Mouse (Mus musculus): ENCODE measurements around the gene Abracl.
A peak's percentile ranks its signal among the peaks of the same experiment; 100 is the strongest.

Gene Abracl

GRCm38 (mm10) chr10:18022741-18023347 lies at the start of gene Abracl:
TSS of gene Abracl (minus strand) at chr10:18023288.
- DNase-seq (ENCODE audit: low spot score), result peak; percentile 91

GRCm38 (mm10) chr10:18072871-18073270 lies 49.8 kb upstream of the Abracl start:
- DNase-seq (ENCODE audit: low spot score), result no peak

- DNase-seq (ENCODE audit: low spot score), result no peak
These were observed 47.5 kb upstream of the Abracl start for GRCm38 (mm10) chr10:18070616-18071015.

GRCm38 (mm10) chr10:18070144-18070543 lies 47.1 kb upstream of the Abracl start:
- no peak for DNase-seq (ENCODE audit: low spot score)

- DNase-seq (ENCODE audit: low spot score), result no peak
These were observed 46.5 kb upstream of the Abracl start for GRCm38 (mm10) chr10:18069576-18069975.

- DNase-seq (ENCODE audit: low spot score), result no peak
These were observed 45.8 kb upstream of the Abracl start for GRCm38 (mm10) chr10:18068880-18069279.

GRCm38 (mm10) chr10:18067761-18068446 lies 44.8 kb upstream of the Abracl start:
- DNase-seq (ENCODE audit: low spot score), result no peak

- peak; percentile 61 for DNase-seq (ENCODE audit: low spot score)
These were observed 42.9 kb upstream of the Abracl start for GRCm38 (mm10) chr10:18066031-18066439.

- DNase-seq (ENCODE audit: low spot score), result no peak
These were observed 41.6 kb upstream of the Abracl start for GRCm38 (mm10) chr10:18064606-18065228.

- DNase-seq (ENCODE audit: low spot score), result no peak
These were observed 38.4 kb upstream of the Abracl start for GRCm38 (mm10) chr10:18061533-18061932.

- no peak for DNase-seq (ENCODE audit: low spot score)
These were observed 37.7 kb upstream of the Abracl start for GRCm38 (mm10) chr10:18060778-18061177.

- DNase-seq (ENCODE audit: low spot score), result no peak
These were observed 36.7 kb upstream of the Abracl start for GRCm38 (mm10) chr10:18059807-18060206.

- no peak for DNase-seq (ENCODE audit: low spot score)
These were observed 35.7 kb upstream of the Abracl start for GRCm38 (mm10) chr10:18058681-18059338.

- no peak for DNase-seq (ENCODE audit: low spot score)
These were observed 33.3 kb upstream of the Abracl start for GRCm38 (mm10) chr10:18056391-18056745.

- peak; percentile 61 for DNase-seq (ENCODE audit: low spot score)
These were observed 32.8 kb upstream of the Abracl start, which contains the start of gene Reps1 for GRCm38 (mm10) chr10:18055696-18056390. TSS of gene Reps1 (plus strand) at chr10:18055861.

GRCm38 (mm10) chr10:18055009-18055695 lies 32.1 kb upstream of the Abracl start:
- peak; percentile 88 for DNase-seq (ENCODE audit: low spot score)

- DNase-seq (ENCODE audit: low spot score), result peak; percentile 84
These were observed 24.5 kb upstream of the Abracl start for GRCm38 (mm10) chr10:18047380-18048146.

GRCm38 (mm10) chr10:18046380-18046779 lies 23.3 kb upstream of the Abracl start:
- no peak for DNase-seq (ENCODE audit: low spot score)

- DNase-seq (ENCODE audit: low spot score), result no peak
These were observed 13.8 kb upstream of the Abracl start for GRCm38 (mm10) chr10:18036849-18037248.

GRCm38 (mm10) chr10:18034408-18034807 lies 11.3 kb upstream of the Abracl start:
- no peak for DNase-seq (ENCODE audit: low spot score)

GRCm38 (mm10) chr10:18022312-18022711 lies 776 bp downstream of the Abracl start:
- DNase-seq (ENCODE audit: low spot score), result peak; percentile 79

Measured in yolk sac, embryonic 10.5 days (tissue).